In genomic region chrX:132646956-132647355, GRCm38 (mm10) we compare ENCODE assay signal across 23 mouse cellular contexts.
DNase-seq lines count a peak whose midpoint lies in the region; ATAC-seq lines count a peak whose summit lies in the region.
"Had no signal": no experiment of that assay in that cellular context is flagged by ENCODE, and none has a peak within 500 bp of the region (broad histone marks: within the 10 kb centered on the region; RNA-seq: fewer than 3 reads in every experiment).

No protein-coding gene starts in this region.

- no peak for ATAC-seq in midbrain, embryonic 14.5 days (ENCODE audit: low FRiP score, low TSS enrichment)
- ATAC-seq in forebrain, embryonic 12.5 days (ENCODE audit: low FRiP score), result no peak
- ATAC-seq: forebrain, postnatal 0 days; lung, postnatal 0 days had no signal

- no peaks in the 10 kb centered on the region for H3K36me3 ChIP-seq in midbrain, embryonic 14.5 days (ENCODE audit: control insufficient read depth, insufficient read depth, low read length)
- H3K36me3 ChIP-seq in forebrain, embryonic 12.5 days (replicated peaks), result no peaks in the 10 kb centered on the region
- H3K36me3 ChIP-seq: limb, embryonic 15.5 days; midbrain, embryonic 12.5 days had no signal

- H3K4me3 ChIP-seq in midbrain, embryonic 14.5 days (replicated peaks; ENCODE audit: low read depth, low read length), result no peak overlapping the region
- H3K4me3 ChIP-seq in forebrain, embryonic 12.5 days (replicated peaks), result no peak overlapping the region
- H3K4me3 ChIP-seq: limb, embryonic 15.5 days; midbrain, embryonic 12.5 days; myocyte had no signal

- peak; percentile 59 for DNase-seq in heart, adult 11 months
- no peak for DNase-seq in heart, adult 18-20 months
- peak; percentile 73 for DNase-seq in brain, adult 2 months (ENCODE audit: low read depth, low spot score)
- DNase-seq in layer of hippocampus, postnatal 14 days (ENCODE audit: low spot score in 2 of 2), result peak; percentile 1 to 44
- DNase-seq in right cerebral cortex, postnatal 10 days (ENCODE audit: low spot score in 2 of 2), result peak; percentile 17 to 25
- no peak for DNase-seq in midbrain, embryonic 14.5 days
- DNase-seq: adrenal gland, postnatal 14 days; cerebellum, adult 11 months; cerebellum, postnatal 14 days; embryo, embryonic 11 days; forebrain, postnatal 0 days; gastrocnemius, postnatal 25 days; kidney, adult 18-20 months; kidney, postnatal 14 days; spleen, adult 18-20 months; thymus, adult 18-20 months; thymus, postnatal 4 days had no signal

- no peaks in the 10 kb centered on the region for H3K9me3 ChIP-seq in midbrain, embryonic 14.5 days (ENCODE audit: control insufficient read depth, low read length)
- H3K9me3 ChIP-seq in forebrain, embryonic 12.5 days, result no peaks in the 10 kb centered on the region
- H3K9me3 ChIP-seq: limb, embryonic 15.5 days; midbrain, embryonic 12.5 days had no signal

- H3K27me3 ChIP-seq in midbrain, embryonic 14.5 days (ENCODE audit: control insufficient read depth, insufficient read depth, low read length), result no peaks in the 10 kb centered on the region
- H3K27me3 ChIP-seq in forebrain, embryonic 12.5 days, result no peaks in the 10 kb centered on the region
- H3K27me3 ChIP-seq: CH12.LX; limb, embryonic 15.5 days; midbrain, embryonic 12.5 days had no signal

- no peaks in the 10 kb centered on the region for H3K4me1 ChIP-seq in midbrain, embryonic 14.5 days (ENCODE audit: control insufficient read depth, insufficient read depth, low read length)
- H3K4me1 ChIP-seq in forebrain, embryonic 12.5 days, result no peaks in the 10 kb centered on the region
- H3K4me1 ChIP-seq: limb, embryonic 15.5 days; midbrain, embryonic 12.5 days had no signal

- H3K4me2 ChIP-seq in midbrain, embryonic 14.5 days (ENCODE audit: low read length), result no peak overlapping the region
- no peak overlapping the region for H3K4me2 ChIP-seq in forebrain, embryonic 12.5 days
- H3K4me2 ChIP-seq: limb, embryonic 15.5 days; midbrain, embryonic 12.5 days had no signal

- H3K27ac ChIP-seq in midbrain, embryonic 14.5 days (replicated peaks; ENCODE audit: low read depth, low read length), result no peak overlapping the region
- no peak overlapping the region for H3K27ac ChIP-seq in forebrain, embryonic 12.5 days
- H3K27ac ChIP-seq: limb, embryonic 15.5 days; midbrain, embryonic 12.5 days had no signal

- H3K9ac ChIP-seq in midbrain, embryonic 14.5 days (replicated peaks; ENCODE audit: low read length), result no peak overlapping the region
- H3K9ac ChIP-seq in forebrain, embryonic 12.5 days, result no peak overlapping the region
- H3K9ac ChIP-seq: forebrain, postnatal 0 days; limb, embryonic 15.5 days; midbrain, embryonic 12.5 days had no signal

Comparison
In these comparisons a context has a peak if more than half of its experiments do, and no peak if none do; other contexts are left out.
1. DNase-seq: peak in heart, adult 11 months (single experiment), brain, adult 2 months (single experiment), layer of hippocampus, postnatal 14 days (2 of 2) and right cerebral cortex, postnatal 10 days (2 of 2); none in heart, adult 18-20 months (0 of 2) and midbrain, embryonic 14.5 days (single experiment).